Mouse (Mus musculus) bone marrow, adult 2 months (tissue): Measurements from ENCODE around the gene Hamp.

ENCODE experiments used
- CTCF ChIP-seq: fragments of 200-500 bp; IDR thresholded peaks from 2 replicates; pipeline ENCODE4 v1.5.1; 2011; ENCODE audit warnings: low read length, control low read depth; ENCODE audit not compliant: control insufficient read depth, insufficient read depth
- POLR2A ChIP-seq: fragments of 200-500 bp; IDR thresholded peaks from 2 replicates; pipeline ENCODE4 v1.6.1; 2011; ENCODE audit warnings: low read depth, mild to moderate bottlenecking, control low read depth, low read length, borderline replicate concordance; ENCODE audit not compliant: control insufficient read depth

DNA sequence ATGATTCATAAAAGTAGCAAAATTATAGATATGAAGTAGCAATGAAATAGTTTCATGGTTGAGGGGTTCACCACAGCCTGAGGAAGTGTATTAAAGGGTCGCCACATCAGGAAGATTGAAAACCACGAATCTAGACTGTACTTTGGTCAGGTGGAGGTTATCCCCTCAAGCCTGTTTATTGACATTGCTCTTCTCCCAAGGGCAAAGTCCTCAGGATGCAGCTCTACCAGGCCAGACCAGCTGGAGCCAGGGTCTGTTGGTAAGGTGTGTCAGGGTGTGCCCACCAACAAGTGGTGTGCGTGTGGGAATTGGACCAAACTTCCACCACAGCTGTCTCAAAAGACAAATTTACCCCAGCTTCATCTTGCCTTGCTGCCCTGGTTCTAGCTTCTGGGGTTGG lies 48.6 kb downstream of the Hamp start:
- TF ChIP-seq CTCF (no peak), POLR2A (no peak)
